In the genomic region with DNA sequence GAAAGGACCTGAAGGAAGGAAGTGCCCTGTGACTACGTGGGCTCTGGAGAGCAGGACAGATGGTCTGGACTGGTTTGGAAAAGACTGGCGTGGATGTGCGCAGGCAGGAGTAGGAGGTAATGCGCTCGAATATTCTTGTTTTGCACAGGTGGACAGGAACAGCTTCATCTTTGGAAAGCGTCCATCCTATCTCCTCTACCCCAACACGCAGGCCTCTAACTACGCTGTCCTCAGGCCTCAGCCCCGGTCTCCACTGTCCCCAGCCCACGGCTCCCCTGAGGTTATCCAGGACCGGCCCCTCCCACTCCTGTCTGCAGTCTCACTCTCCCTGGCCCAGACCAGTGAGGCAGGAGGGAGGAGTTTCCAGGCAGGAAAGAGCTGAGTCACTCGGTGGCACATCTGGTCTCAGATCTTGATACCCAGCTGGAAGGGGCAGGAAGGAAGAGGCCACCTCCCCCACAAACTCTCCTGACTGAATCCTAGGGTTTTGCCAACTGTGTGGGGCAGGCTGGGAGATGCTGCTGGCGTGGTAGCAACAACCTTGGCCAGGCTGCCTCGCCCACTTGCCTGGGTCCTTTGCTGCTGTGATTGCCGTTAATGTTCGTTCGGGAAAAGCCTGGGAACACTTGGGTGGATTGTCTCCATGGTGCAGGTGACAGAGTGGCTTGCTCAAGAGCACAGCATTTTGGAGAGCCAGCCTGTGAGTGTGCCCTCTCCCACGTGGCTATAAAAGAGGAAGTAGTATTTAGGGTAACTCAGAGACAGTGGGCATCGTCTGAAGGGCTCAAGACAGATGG, we compare ENCODE assay signal across 1 mouse cellular context.
TF ChIP-seq lines count a peak whose summit lies in the region.

No protein-coding gene starts in this region.

TF ChIP-seq in MEL, 35 proteins besides CTCF, POLR2A, EP300 and RAD21 (continued from another document):
- TF ChIP-seq MAX (IDR thresholded peaks at IDR 0.05; ENCODE audit: low read length) = peak; percentile 89
- no peak for TF ChIP-seq E2F4 (IDR thresholded peaks at IDR 0.05; ENCODE audit: borderline replicate concordance, low read depth, low read length)
- peak; percentile 89 for TF ChIP-seq GABPA (IDR thresholded peaks at IDR 0.05; ENCODE audit: low read depth, low read length)
- TF ChIP-seq TBP (IDR thresholded peaks at IDR 0.05; ENCODE audit: low read depth, low read length) = no peak
- TF ChIP-seq TAL1 (IDR thresholded peaks at IDR 0.05; ENCODE audit: low read length) = no peak; the same call in 1 of the 2 replicates
- peak; percentile 48; the same call in 1 of the 2 replicates for TF ChIP-seq ELF1 (IDR thresholded peaks at IDR 0.05; ENCODE audit: low read depth, low read length)
- peak; percentile 66; the same call in 1 of the 2 replicates for TF ChIP-seq JUND (IDR thresholded peaks at IDR 0.05; ENCODE audit: low read depth, low read length)
- TF ChIP-seq ETS1 (IDR thresholded peaks at IDR 0.05; ENCODE audit: low read depth, low read length) = peak; percentile 98
- TF ChIP-seq MYB (IDR thresholded peaks at IDR 0.05; ENCODE audit: low read depth, low read length) = no peak
- TF ChIP-seq USF2 (IDR thresholded peaks at IDR 0.05; ENCODE audit: borderline replicate concordance in 1 of 2, insufficient read depth in 1 of 2, low read depth in 1 of 2, low read length in 2 of 2) = no peak
- peak; percentile 54; the same call in 1 of the 2 replicates for TF ChIP-seq MAZ (IDR thresholded peaks at IDR 0.05; ENCODE audit: low read depth, low read length)
